Mouse (Mus musculus): ENCODE measurements around the gene Dpyd.

Dpyd gene

GRCm38 (mm10) chr3:119095223-119095886 is 533.4 kb downstream of the Dpyd start:
- no peak for DNase-seq

GRCm38 (mm10) chr3:119126003-119126402 is 564.1 kb downstream of the Dpyd start:
- no peak for DNase-seq

GRCm38 (mm10) chr3:119128076-119128475 is 566.1 kb downstream of the Dpyd start:
- DNase-seq = no peak

- DNase-seq = no peak
Observed at GRCm38 (mm10) chr3:119143034-119143433, 581.1 kb downstream of the Dpyd start.

DNA sequence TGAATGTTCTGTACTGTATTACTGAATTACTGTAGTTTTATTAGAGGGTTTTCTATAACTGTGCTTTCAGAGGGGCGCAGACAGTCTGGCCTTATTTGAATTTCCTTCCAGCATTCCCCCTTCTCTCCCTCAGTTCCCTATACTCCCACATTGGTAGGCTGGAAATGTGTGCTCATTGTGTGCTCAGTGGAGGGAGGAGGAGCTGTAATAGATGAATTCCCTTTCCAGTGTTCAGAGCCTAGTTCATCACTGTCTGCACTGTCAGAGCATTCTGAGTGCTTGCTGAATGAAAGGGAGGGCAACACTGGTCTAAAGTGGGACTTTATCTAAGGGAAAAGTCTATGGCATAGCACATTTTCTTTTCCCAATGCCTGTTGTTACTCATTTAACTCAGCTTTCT is 582.9 kb downstream of the Dpyd start:
- no peak for DNase-seq

DNA sequence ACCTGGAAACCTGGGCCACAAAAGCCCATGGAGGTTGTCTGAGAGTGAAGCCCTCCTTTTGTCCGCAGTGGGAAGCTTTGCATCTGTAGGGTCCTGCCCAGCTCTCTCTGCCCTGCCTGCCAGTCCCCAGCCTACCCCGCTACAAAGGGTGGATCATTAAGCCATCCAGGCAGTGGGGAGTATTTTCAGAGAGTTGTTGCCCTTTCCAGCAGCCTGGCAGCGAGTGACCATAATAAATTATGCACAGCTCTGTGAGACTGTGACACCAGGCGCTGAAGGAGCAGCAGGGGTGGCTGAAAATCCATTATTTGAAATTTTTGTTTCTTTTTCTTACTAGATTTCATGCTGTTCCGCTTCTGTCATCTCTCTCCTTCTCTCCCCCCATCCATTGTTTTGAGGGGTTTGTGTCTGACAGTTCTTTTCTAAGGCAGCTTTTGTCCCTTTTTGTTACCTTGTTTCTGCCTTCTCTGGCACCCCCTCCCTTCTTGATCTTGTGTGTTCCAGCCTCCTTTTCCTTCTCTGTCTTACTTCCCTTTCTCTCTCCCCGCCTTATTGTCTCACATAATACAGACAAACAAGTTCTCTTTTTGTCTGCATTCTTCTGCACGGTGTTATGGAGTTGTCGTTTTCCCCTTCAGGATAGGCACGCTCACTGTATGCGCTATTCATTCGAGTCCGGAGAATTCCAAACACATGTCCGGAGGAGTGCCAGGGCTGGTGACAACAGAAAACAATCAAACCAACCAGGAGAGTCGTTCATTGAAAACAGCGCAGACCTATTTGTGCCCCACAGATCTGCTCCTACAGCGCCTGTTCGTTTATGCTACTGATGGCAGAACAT is 592.9 kb downstream of the Dpyd start:
- DNase-seq = no peak

DNA sequence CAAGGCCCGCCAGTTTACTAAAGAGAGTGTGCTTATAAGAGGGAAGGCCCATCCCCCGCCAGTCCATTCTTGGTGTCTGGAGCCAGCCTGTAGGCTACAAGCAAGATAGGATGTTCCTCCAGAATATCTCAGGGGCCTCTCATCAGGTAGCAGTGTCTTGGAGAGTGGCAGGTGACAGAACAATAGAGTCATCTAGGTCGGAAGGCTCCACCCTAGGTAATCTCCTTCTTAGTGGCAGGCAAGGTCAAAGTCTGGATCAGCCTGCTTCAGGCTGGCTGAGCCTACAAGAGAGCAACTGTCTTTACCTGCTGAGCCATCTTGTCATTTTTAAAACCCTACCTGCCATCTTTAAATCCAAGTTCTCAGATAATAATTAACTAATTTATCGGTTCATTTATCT is 596.7 kb downstream of the Dpyd start:
- no peak for DNase-seq

- DNase-seq = no peak
Observed at GRCm38 (mm10) chr3:119165691-119166090, 603.8 kb downstream of the Dpyd start.

DNA sequence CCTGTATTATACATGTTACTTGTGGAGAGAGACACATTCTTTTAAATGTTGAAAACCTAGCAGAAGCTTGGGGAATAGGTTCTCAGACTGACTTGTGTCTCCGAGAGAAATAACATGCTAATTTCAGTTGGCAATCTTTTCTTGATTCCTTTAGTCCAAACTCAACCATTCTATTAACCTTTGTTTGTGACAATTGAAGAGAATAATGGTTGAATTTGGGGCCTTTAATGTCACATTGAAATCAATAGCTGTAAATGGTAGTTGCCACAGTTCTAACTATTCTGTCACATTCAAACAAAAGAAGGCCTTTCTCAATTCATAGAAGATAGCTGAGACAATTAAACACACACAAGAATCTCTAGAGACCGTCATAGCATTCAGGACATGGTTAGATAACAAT is 606.2 kb downstream of the Dpyd start:
- DNase-seq = no peak

GRCm38 (mm10) chr3:119168661-119169060 is 606.7 kb downstream of the Dpyd start:
- DNase-seq = no peak

DNA sequence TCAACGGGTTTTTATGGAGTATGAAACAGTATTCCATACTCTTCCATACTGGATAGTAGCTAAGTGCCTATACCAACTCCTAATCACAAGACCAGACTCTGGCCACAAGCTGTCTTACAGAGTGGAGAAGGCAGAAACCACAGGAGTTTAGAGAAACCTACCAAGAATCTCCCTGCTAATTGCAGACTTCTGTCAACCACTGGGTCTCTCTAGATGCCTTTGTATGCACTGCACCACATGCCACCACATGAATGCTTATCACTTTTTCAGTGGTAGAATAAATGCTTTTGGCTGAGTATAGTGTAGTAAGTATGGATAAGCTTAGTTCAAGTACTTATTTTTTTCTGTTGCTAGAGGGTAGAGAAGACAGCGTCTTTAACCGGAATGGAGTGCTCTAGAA is 621.3 kb downstream of the Dpyd start:
- no peak for DNase-seq

DNA sequence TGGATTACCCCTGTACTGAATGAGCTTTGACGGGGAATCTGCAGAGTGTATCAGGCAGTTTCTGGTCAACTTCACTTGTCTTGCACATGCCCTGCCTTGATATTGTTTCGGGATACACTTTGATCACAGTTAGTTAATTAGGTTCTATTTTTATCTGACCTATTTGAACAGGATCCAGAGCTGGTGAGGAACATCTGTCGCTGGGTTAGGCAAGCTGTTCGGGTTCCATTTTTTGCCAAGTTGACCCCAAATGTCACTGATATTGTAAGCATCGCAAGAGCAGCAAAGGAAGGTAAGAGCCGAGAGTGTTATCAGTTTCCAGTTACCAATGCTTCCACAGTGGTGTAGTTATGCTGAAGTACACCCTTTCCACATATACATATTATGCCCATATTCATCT is 632.1 kb downstream of the Dpyd start:
- no peak for DNase-seq

GRCm38 (mm10) chr3:119195613-119196012 is 633.7 kb downstream of the Dpyd start:
- no peak for DNase-seq

DNA sequence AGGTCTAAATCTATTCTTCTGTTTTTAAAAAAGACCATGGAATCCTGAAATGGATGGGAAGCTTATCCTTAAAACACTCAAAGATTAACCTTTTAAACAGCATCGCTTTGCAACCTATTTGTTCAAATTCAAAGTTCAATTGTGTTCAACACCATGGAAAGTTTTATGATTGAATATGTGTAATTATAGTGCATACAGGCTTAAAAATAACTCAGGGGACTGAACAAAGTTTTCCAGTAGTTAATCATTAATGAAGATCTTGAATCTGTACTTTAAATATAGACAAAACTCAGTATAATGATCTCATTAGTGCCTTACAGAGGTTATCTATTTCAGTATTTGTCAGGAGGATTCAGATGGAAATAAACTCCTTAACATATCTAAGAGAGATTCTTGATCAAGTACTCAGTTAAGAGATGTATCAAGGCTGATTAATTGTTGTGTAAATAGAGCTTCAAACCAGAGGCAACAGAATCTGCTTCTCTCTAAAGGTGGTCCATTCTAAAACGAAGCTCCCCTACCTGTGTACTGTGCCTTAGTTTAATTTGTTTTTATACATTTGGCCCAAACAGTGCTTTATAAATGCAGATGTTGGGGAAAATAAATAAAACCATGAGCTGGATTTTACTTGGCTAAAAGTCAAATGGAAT is 659.0 kb downstream of the Dpyd start:
- no peak for DNase-seq

DNA sequence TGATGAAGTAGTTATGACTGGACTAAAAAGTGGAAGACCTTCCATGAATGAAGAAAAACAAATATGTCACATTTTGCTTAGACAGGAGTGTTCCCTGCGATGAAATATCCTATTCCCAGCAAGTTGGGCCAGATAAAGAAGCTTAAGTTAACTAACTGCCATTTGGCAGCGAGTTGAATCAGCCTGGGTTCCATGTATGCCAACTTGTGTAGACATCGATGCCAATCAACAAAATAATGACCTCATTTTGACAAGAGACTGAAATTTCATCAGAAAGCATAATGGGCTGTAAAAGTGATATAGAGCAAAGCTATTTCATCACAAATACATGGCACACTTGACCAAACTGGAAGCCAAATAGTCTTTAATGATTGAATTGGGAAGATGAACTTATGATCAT is 681.3 kb downstream of the Dpyd start:
- DNase-seq = no peak

DNA sequence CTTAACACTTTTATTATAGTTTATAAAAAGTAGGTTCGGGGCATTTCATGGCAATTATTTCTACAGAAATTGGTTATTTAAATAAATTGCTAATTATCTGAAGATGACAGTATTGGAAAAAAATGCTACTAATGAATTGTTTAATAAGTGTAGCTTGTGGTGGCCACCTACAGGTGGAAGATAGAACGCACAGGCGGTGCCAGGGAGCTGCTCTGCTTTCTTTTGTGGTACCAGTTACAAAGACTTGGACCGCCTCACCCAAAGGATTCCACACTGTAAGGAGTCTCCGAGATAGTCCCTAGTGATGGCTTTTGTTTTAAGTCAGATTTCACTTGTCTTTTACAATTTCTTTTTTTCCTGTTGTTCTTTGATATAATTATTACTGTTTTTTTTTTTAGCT is 694.6 kb downstream of the Dpyd start:
- DNase-seq = no peak

DNA sequence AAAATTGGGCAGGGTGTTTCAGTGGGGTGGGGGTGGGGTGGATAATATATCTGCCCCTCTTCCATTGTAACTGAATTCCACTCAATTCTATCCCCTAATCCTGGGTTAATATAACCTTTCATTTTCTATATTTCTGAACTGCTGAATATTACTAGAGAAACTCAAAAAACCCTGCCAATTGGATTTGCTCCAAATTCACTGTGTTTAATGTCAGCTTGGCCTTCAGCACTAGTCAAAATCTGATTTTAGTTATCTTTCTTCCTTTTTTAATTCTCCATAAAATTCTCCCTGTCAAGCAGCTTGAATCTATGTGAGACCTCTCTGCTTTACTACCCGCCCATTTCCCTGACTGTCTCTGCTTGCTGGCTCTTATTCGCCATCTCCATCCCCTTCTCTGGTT is 713.3 kb downstream of the Dpyd start:
- DNase-seq = no peak

DNA sequence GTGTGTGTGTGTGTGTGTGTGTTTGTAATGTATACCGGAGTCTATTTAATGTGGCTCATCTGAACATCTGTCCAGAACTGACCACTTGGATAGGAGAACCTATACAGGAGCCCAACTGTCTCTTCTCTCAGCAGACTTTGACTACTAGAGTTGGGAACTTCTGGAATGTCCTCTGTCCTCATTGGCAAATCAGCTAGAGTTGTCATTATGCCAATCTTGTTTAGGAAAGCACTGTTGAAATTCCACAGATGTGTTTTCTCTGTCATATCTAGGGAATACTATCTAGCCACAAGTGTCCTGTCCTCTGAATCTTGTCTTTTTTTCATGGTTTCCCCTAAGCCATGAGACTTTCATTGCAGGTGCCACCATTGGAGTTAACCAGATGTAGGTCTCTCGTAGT is 718.7 kb downstream of the Dpyd start:
- no peak for DNase-seq

GRCm38 (mm10) chr3:119314693-119315092 is 752.8 kb downstream of the Dpyd start:
- no peak for DNase-seq

DNA sequence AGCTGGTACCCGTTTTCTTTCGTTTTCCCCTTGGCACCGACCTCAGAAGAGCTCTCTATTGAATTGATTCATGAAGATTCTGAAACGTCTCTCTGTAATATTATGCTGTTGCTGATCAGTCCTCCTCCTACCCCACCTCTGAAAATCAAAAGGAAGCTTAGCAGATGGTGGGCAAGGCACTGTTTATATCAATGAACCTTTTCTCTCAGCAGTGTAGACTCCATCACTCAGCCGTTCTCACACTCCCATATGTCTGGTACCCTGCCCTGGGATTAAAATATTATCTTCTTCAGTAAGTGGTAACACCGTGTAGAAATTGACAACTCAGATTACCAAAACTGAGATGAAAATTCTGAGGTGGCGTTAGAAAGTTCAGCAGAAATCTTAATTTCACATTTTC is 767.1 kb downstream of the Dpyd start:
- no peak for DNase-seq

- peak; percentile 19 for DNase-seq
Observed at GRCm38 (mm10) chr3:119333335-119334305, 771.7 kb downstream of the Dpyd start.

GRCm38 (mm10) chr3:119361555-119362385 is 799.8 kb downstream of the Dpyd start:
- no peak for DNase-seq
